Mouse (Mus musculus) MEL (cell line): ENCODE results near the gene Gm20671.

Source experiments
- CHD1 ChIP-seq: IDR thresholded peaks from 2 replicates; pipeline ENCODE4 v1.6.1; 2012; ENCODE audit warnings: low read depth, mild to moderate bottlenecking, inconsistent platforms, low read length, improper control_type of control experiment
- CTCF ChIP-seq, 3 experiments: IDR thresholded peaks in 2 of 3; conservative IDR thresholded peaks in 1 of 3; 2 replicates each; pipeline ENCODE4 v1.5.1; 2011 to 2012; ENCODE audit warnings: low read length in 3 of 3, low read depth in 2 of 3, mild to moderate bottlenecking in 2 of 3, improper control_type of control experiment in 1 of 3, inconsistent platforms in 1 of 3, mixed read lengths in 1 of 3, moderate library complexity in 1 of 3; ENCODE audit not compliant: control insufficient read depth in 1 of 3, insufficient read depth in 1 of 3, poor library complexity in 1 of 3, severe bottlenecking in 1 of 3
- E2F4 ChIP-seq: IDR thresholded peaks from 2 replicates; pipeline ENCODE4 v1.6.1; 2011; ENCODE audit warnings: low read depth, low read length, improper control_type of control experiment, borderline replicate concordance
- EP300 ChIP-seq, 2 experiments: IDR thresholded peaks; 2 replicates each; pipeline ENCODE4 v1.6.1; 2011; ENCODE audit warnings: improper control_type of control experiment in 2 of 2, low read length in 2 of 2, low read depth in 1 of 2, mild to moderate bottlenecking in 1 of 2
- MAFK ChIP-seq: IDR thresholded peaks from 2 replicates; pipeline ENCODE4 v1.6.1; 2011; ENCODE audit warnings: low read depth, mild to moderate bottlenecking, low read length, improper control_type of control experiment, borderline replicate concordance
- MAX ChIP-seq: IDR thresholded peaks from 2 replicates; pipeline ENCODE4 v1.6.1; 2011; ENCODE audit warnings: low read length, improper control_type of control experiment
- POLR2A ChIP-seq, 2 experiments: IDR thresholded peaks; 2 replicates each; pipeline ENCODE4 v1.6.1; 2011 to 2012; ENCODE audit warnings: low read length in 2 of 2, mild to moderate bottlenecking in 2 of 2, control low read depth in 1 of 2, improper control_type of control experiment in 1 of 2, low read depth in 1 of 2, moderate library complexity in 1 of 2; ENCODE audit not compliant: control insufficient read depth in 1 of 2, insufficient read depth in 1 of 2, poor library complexity in 1 of 2
- TAL1 ChIP-seq: IDR thresholded peaks from 2 replicates; pipeline ENCODE4 v1.6.1; 2012; ENCODE audit warnings: mild to moderate bottlenecking, inconsistent platforms, low read length, moderate library complexity, mixed read lengths
- ZMIZ1 ChIP-seq: IDR thresholded peaks from 2 replicates; pipeline ENCODE4 v1.6.1; 2012; ENCODE audit warnings: low read depth, mild to moderate bottlenecking, inconsistent platforms, low read length, improper control_type of control experiment, moderate library complexity

GRCm38 (mm10) chr5:32711485-32711884 is 115.4 kb downstream of the Gm20671 start:
- TF ChIP-seq CTCF (IDR thresholded peaks at IDR 0.05 in 2 of 3, conservative IDR thresholded peaks at IDR 0.05 in 1 of 3; ENCODE audit: control insufficient read depth in 1 of 3, insufficient read depth in 1 of 3, low read depth in 2 of 3, low read length in 3 of 3, poor library complexity in 1 of 3, severe bottlenecking in 1 of 3) (no peak), POLR2A (IDR thresholded peaks at IDR 0.05; ENCODE audit: control insufficient read depth in 1 of 2, insufficient read depth in 1 of 2, low read depth in 1 of 2, low read length in 2 of 2, poor library complexity in 1 of 2) (no peak), E2F4 (no peak), TAL1 (no peak), MAX (no peak), EP300 (IDR thresholded peaks at IDR 0.05; ENCODE audit: low read depth in 1 of 2, low read length in 2 of 2) (no peak), ZMIZ1 (no peak), MAFK (no peak), CHD1 (no peak)
